Mouse (Mus musculus): ENCODE measurements around the gene Ddx28.
A peak's percentile ranks its signal among the peaks of the same experiment; 100 is the strongest.
"Not testable (repeated sequence)": the region's sequence is repeated elsewhere in the genome, so short reads cannot be mapped to it uniquely, and the experiment has no call there.

Ddx28 gene

GRCm38 (mm10) chr8:106012203-106012602 lies 521 bp upstream of the Ddx28 start:
- DNase-seq, result not testable (repeated sequence)

- peak; percentile 97 for DNase-seq
Measured at GRCm38 (mm10) chr8:106010748-106011642, 687 bp downstream of the Ddx28 start.

GRCm38 (mm10) chr8:106007891-106008290 lies 3.8 kb downstream of the Ddx28 start:
- not testable (repeated sequence) for DNase-seq

- no peak for DNase-seq
Measured at GRCm38 (mm10) chr8:106007135-106007534, 4.5 kb downstream of the Ddx28 start.

- DNase-seq, result no peak
Measured at GRCm38 (mm10) chr8:106006413-106006812, 5.3 kb downstream of the Ddx28 start.

GRCm38 (mm10) chr8:106005875-106006274 lies 5.8 kb downstream of the Ddx28 start, which contains the start of gene Dpep2nb:
Gene Dpep2nb, minus strand, starts transcription at chr8:106005975.
- no peak for DNase-seq

- no peak for DNase-seq
Measured at GRCm38 (mm10) chr8:106004538-106005207, 7.0 kb downstream of the Ddx28 start.

GRCm38 (mm10) chr8:106001908-106002307 lies 9.8 kb downstream of the Ddx28 start:
- no peak for DNase-seq

GRCm38 (mm10) chr8:105998971-105999370 lies 12.7 kb downstream of the Ddx28 start:
- no peak for DNase-seq

GRCm38 (mm10) chr8:105996359-105996758 lies 15.3 kb downstream of the Ddx28 start:
- DNase-seq, result no peak

GRCm38 (mm10) chr8:105993226-105993625 lies 18.5 kb downstream of the Ddx28 start:
- DNase-seq, result no peak

GRCm38 (mm10) chr8:105992499-105992898 lies 19.2 kb downstream of the Ddx28 start:
- no peak for DNase-seq

- DNase-seq, result no peak
Measured at GRCm38 (mm10) chr8:105991546-105991945, 20.1 kb downstream of the Ddx28 start.

GRCm38 (mm10) chr8:105990856-105991387 lies 20.8 kb downstream of the Ddx28 start, which contains the start of gene Dus2:
Gene Dus2, plus strand, starts transcription at chr8:105991337.
- peak; percentile 88 to 90 for DNase-seq

- no peak for DNase-seq
Measured at GRCm38 (mm10) chr8:105988546-105988945, 23.1 kb downstream of the Ddx28 start.

- not testable (repeated sequence) for DNase-seq
Measured at GRCm38 (mm10) chr8:105983406-105983805, 28.3 kb downstream of the Ddx28 start.

GRCm38 (mm10) chr8:105981146-105981545 lies 30.5 kb downstream of the Ddx28 start:
- no peak for DNase-seq

GRCm38 (mm10) chr8:105979325-105979724 lies 32.4 kb downstream of the Ddx28 start, which contains the start of gene Dpep3:
Gene Dpep3, minus strand, starts transcription at chr8:105979429.
- DNase-seq, result peak in 1 of 2 experiments; percentile 13

GRCm38 (mm10) chr8:105975363-105975762 lies 36.3 kb downstream of the Ddx28 start:
- no peak for DNase-seq

- no peak for DNase-seq
Measured at GRCm38 (mm10) chr8:105971019-105971720, 40.5 kb downstream of the Ddx28 start.

GRCm38 (mm10) chr8:105969367-105969766 lies 42.3 kb downstream of the Ddx28 start:
- no peak for DNase-seq

GRCm38 (mm10) chr8:105966692-105967311 lies 44.9 kb downstream of the Ddx28 start:
- DNase-seq, result peak; percentile 75 to 80

Data from kidney, postnatal 4 days (tissue).